Mouse (Mus musculus) megakaryocyte progenitor cell, adult 5-6 weeks (primary cell): ENCODE measurements at regions not wholly inside any gene's neighbourhood (a gene's known extent, or its start where the extent isn't known, plus 50 kb on each side); places are given as distances from the start of the nearest gene placed in this dataset.

Experiments used
- ATAC-seq: replicated peaks from 2 replicates; pipeline ENCODE4 v1.8.0; 2016; ENCODE audit warnings: mild to moderate bottlenecking, moderate TSS enrichment, inconsistent platforms; ENCODE audit not compliant: poor library complexity

DNA sequence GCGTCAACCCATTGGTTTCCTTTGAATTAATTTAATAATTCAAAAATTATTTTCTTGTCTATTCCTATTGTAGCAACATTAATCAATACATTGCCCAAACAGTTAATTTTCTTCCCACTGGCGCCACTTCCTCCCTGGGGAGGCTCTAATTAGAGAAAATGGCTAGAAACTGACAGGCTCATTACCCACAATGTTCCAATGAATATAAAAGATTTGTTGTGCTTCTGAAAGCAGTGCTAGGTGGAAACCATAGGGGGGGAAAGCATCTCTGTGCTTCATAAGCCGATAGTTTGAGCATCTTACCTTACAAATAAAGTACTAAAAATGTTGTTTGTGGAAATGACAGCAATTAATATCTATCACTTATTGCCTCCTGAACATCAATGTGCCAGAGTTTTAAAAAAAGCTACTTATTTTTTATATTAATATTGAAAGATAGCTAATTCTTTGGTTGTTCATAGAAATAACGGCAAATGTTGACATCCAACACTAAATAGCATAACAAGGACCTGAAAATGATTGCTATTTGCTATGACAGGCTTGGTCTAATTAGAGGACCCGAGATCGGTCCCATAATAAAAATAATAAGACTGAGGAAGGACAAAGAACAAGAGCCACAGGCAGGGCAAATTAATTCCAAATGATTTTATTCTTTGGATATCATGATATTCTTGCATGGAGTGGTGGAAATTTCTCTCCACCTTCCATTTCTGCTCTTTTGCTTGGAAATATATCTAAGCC is 259.0 kb upstream of the Gm5415 start:
- no peak for ATAC-seq

DNA sequence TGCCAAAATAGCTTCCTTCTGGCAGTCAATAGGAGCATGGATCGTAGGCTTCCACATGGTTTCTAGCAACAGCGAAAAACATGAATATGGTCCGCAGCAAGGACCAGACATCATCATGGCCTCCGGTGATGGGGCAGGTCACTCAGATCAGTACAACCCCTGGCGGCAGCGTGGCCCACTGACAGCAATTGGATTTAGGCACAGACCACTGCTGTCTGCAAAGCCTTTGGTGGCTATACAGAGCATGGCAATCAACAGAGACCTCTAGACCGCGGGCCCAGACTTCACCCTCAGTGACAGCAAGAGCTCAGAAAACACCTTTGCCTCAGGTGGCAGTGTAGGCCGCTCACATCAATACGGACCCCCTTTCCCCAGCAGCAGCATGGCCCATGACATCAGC is 225.1 kb upstream of the Gm5415 start:
- ATAC-seq = no peak

DNA sequence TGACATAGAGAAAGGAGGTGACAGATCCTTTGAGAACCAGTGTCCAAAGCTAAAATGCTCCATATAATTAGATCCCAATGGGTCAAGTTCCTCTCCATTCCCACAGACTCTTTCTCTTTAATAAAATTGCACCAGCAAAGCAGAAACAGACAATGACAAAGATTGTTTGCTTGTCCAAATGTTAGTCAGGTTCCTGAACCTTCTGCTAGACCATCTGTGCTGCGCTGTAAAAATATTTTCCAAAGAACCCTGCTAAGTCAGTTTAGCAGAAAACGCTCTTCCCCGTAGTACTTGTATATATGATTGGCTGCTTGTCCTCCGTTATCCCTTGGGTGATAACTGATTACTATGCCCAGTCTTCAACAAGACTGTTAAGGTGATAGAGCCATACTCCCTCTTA is 221.0 kb upstream of the Gm5415 start:
- no peak for ATAC-seq

DNA sequence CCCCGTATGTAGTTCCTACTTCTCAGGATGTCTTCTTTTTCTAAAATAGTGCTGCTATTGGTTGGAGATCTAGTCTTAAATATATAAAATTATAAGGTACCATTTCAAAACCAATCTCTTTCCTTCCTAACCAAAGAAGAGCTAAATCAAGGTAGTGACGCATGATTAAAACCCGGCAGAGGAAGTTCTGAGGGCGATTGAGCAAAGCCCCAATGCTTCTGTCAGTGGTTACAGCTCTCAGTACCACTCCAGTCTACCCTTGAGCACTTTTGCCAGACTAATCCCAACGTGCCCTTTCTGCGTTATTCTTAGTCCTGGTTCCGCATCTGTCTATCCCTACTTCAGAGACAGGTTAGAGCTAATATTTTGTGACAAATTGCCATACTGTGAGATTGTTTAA is 201.1 kb upstream of the Gm5415 start:
- ATAC-seq = peak; percentile 64

DNA sequence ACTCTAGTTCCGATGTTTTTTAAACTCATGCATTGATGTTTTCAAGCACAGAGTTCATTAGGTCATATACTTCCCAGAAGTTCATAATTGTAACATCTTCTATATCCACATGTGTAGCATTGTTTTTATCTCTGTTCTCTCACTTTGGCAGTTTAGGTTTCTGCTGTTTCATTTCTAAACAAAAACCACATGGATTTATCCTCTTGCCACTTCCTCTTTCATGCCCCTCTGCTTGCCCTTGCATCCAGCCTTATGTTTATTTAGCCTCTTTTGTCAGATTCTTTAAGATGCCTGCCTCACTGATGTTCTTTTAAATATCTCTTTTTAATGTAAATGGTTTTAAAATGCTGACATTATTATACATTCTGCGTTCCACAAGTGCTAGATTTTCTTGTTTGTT is 199.2 kb upstream of the Gm5415 start:
- peak; percentile 91 for ATAC-seq
